Mouse (Mus musculus): ENCODE results near the gene Psors1c2.

DNA sequence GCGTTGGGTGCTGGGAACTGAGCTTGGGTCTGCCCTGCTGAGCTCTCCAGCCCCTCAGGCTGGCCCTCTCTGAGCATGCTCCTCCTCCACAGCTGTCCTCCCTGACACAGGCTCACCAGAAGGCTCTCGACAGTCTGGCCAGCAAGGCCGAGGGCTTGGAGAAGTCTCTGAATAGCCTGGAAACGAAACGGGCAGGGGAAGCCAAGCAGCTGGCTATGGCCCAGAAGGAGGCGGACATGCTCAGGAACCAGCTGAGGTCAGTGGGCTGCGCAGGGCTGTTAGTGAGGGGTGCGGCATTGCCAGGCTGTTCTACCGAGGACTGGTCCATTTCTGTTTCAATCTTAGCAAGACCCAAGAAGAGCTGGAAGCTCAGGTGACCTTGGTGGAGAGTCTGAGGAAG, 8.6 kb upstream of the Psors1c2 start:
- no peak for TF ChIP-seq POLR2A (IDR thresholded peaks at IDR 0.05; ENCODE audit: borderline replicate concordance, extremely low read depth, low read depth, low read length)
- TF ChIP-seq CTCF (IDR thresholded peaks at IDR 0.05; ENCODE audit: insufficient read depth, low read length) = no peak

Data from lung, adult 2 months (tissue).